Mouse (Mus musculus): ENCODE results near the gene Odf3l1.

DNA sequence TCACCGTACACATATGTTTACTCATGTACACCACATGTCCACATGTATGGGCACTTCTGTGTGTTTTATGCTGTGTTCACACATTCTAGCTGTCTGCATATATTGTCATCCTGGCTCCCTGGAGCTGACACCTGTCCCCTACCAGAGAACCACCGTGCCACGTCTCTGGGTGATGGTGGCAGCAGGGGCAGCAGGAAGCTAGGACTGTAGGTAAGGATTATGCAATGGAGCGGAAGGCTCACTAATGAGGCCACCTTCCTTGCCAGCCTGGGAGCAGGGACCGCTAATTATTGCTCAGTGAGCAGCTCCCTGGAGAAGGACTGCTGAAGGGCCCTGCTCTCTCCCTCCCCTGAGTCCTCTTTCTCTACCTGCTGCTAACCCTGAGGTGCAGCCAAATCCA is 23.8 kb downstream of the Odf3l1 start:
- TF ChIP-seq CTCF (IDR thresholded peaks at IDR 0.05; ENCODE audit: low read depth) (no peak), EP300 (IDR thresholded peaks at IDR 0.05; ENCODE audit: low read depth) (no peak)
